Mouse (Mus musculus) bone marrow, adult 2 months (tissue): ENCODE measurements around the gene Ncstn. TPM values are rescaled to one million over a fixed set of nuclear protein-coding genes. Genes with fewer than 3 reads are reported as not detected.

Source experiments
- H3K27ac ChIP-seq: fragments of 200-500 bp; 2 replicates; pipeline ENCODE4 v1.5.1; 2012; ENCODE audit warnings: low read depth, mild to moderate bottlenecking, control low read depth, inconsistent platforms, low read length; ENCODE audit not compliant: control insufficient read depth, poor library complexity, insufficient read depth
- H3K4me1 ChIP-seq: fragments of 200-500 bp; 2 replicates; pipeline ENCODE4 v1.6.1; 2011; ENCODE audit warnings: low read length; ENCODE audit not compliant: control insufficient read depth, insufficient read depth
- H3K4me3 ChIP-seq: fragments of 200-500 bp; replicated peaks from 2 replicates; pipeline ENCODE3; 2011; ENCODE audit warnings: mild to moderate bottlenecking, low read depth, low read length, control low read depth; ENCODE audit not compliant: control insufficient read depth
- CTCF ChIP-seq: fragments of 200-500 bp; IDR thresholded peaks from 2 replicates; pipeline ENCODE4 v1.5.1; 2011; ENCODE audit warnings: low read length, control low read depth; ENCODE audit not compliant: control insufficient read depth, insufficient read depth
- POLR2A ChIP-seq: fragments of 200-500 bp; IDR thresholded peaks from 2 replicates; pipeline ENCODE4 v1.6.1; 2011; ENCODE audit warnings: low read depth, mild to moderate bottlenecking, control low read depth, low read length, borderline replicate concordance; ENCODE audit not compliant: control insufficient read depth
- WGBS: fragments of 180-500 bp; shearing (Covaris S2); methylation state at CpG from one replicate; pipeline ENCODE4 v1.1.7; 2018; 5-methylcytosine and 5-hydroxymethylcytosine counted together
- polyA plus RNA-seq: library from polyadenylated mRNA; stranded (reverse); fragments of >200 nt; gene quantifications from 2 replicates; pipeline ENCODE4 v1.2.4, GENCODE M21; 2011; ENCODE audit warnings: low replicate concordance; ENCODE audit not compliant: missing spikeins, insufficient read depth, insufficient read length

The Ncstn gene
- polyA plus RNA-seq, 1 experiment = 47.9 TPM

DNA sequence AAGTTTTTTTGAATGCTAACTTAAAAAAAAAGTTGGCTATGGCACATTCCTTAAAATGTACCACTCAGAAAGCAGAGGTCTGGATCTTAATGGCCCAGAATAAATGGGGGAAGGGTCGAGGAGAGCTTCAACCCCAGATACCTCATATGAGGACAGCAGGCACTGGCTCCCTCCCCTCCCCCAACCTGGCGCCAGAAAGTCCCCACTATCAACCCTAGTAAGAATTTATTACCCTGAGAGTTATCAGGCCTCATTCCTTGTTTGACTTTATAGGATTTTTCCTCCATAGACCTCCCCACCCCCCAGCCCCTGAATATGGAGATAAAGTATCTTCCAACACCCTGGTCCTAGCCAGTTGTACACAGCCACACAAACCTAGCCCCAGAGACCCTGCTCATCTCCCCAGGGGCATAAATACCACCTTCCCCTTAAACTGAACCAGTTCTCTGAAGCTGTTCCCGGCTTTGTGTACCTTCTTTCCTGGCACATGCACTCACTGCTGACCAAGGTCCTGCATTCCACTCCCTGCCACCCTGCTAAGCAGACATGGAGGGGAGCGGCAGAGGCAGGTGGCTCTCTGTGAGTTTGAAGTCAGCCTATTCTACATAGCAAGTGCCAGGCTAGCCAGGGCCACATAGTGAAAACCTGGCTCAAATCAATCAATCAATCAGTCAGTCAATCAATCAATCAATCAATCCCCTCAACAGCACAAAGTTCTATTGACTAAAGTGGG, 19.1 kb downstream of the Ncstn start:
- 72% methylated on average over 4 of the region's 4 CpGs for WGBS
- TF ChIP-seq CTCF (no peak), POLR2A (no peak)
- Histone ChIP-seq H3K27ac (no peak overlapping the region), H3K4me3 (no peak overlapping the region), H3K4me1 (no peaks in the 10 kb centered on the region)

DNA sequence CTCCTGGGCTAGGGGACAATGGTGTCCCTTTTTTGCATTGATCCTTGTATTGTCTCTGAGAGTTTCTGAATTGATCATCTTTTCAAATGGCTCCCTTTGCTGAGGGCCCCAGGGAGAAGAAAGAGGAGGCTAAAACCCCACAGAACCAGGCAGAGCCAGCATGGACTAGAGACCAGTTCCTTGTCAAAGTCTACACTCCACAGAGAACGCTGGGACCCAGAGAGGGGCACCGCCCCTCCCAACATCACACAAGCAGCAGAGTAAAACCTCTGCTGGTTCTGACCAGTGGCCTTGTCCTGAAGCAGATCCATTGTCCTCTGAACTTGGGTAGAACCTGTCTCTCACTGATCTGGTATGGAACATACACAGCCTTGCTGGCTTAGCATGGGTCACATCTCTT, 20.5 kb downstream of the Ncstn start:
- TF ChIP-seq CTCF (no peak), POLR2A (no peak)
- Histone ChIP-seq H3K27ac (no peak overlapping the region), H3K4me3 (no peak overlapping the region), H3K4me1 (no peaks in the 10 kb centered on the region)
- WGBS = 88% methylated on average over 2 of the region's 2 CpGs

DNA sequence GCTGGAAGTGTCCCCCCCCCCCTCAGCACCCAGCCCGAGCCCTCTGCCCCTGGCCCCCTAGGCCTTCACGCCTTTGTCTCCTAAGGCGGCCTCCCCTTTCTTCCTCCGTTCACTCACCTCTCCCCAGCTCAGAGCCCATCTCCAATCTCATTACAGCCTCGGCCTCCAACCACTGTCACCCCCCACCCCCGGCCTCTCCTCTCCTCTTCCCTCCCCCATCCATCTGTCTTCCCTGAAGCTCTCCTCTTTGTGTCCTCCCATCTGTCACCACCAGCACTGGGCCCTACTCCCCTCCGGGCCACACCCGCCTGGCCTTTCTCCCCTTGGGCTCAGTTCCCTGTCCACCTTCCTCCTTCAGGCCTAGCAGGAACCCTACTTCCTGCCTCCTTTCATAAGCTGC, 21.4 kb downstream of the Ncstn start:
- no peak for TF ChIP-seq CTCF
- no peak for TF ChIP-seq POLR2A
- 75% methylated on average over 8 of the region's 8 CpGs for WGBS
- no peak overlapping the region for H3K4me3 ChIP-seq
- no peaks in the 10 kb centered on the region for H3K4me1 ChIP-seq
- no peak overlapping the region for H3K27ac ChIP-seq

DNA sequence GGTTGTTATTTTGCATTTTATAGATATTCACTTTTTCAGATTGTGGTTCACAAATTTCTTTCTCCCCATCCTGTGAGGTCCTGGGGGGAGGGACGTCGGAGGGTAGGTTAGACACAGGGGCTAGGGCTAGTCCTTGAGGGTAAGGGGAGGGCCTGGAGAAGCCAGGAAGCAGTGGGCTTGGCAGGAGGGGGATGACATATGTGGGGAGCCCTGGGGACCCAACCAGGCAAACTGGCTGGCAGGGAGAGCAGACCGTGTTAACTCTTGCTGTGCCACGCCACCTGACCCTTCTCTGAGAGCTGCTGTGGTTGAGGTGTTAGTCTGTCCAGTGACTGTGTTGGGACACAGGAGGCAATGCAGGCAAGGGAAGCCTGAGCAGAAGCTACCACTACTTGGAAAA, 21.9 kb downstream of the Ncstn start:
- WGBS = 88% methylated on average over 4 of the region's 4 CpGs
- H3K27ac ChIP-seq = no peak overlapping the region
- no peak overlapping the region for H3K4me3 ChIP-seq
- TF ChIP-seq CTCF (no peak), POLR2A (no peak)
- no peaks in the 10 kb centered on the region for H3K4me1 ChIP-seq

DNA sequence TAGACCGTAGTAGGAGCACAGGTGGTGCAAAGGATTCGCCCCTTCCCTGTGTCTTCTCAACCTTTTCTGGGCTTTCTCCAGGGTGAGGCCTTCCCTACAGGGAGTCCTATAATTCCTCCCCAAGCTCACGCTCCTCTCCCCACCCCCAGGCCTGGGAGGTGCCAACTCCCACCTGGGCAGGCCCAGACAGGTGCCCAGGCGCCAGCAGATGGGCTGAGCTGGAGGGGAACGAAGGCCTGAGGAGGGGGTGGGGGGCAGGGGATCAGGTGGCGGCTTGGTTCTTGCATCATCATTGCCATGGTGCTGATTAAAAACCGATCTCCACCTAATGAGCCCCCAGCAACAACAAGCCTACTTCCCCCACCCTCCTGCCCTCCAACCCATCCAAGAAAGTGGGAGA, 23.7 kb downstream of the Ncstn start:
- Histone ChIP-seq H3K4me3 (no peak overlapping the region), H3K4me1 (no peaks in the 10 kb centered on the region), H3K27ac (no peak overlapping the region)
- no peak for TF ChIP-seq POLR2A
- TF ChIP-seq CTCF = no peak
- 73% methylated on average over 7 of the region's 7 CpGs for WGBS

DNA sequence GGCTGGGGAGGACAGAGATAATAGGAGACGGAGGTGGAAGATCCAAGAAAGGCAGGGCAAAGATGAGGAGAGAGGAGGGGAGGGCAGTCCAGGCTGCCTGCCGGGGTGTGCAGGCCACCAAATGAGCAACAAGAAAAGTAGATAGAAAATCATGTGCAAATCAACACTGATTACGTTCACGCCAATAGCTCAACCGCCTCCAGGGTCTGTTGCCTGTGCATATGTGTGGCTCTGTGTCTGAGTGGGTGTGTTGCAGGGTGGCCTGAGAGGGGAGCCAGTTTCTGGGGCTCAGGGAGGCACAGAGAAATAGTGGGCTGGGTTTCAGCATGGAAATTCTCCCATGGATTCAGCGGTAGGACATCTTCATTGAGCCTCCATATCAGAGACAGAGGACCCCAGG, 24.3 kb downstream of the Ncstn start:
- Histone ChIP-seq H3K27ac (no peak overlapping the region), H3K4me1 (no peaks in the 10 kb centered on the region), H3K4me3 (no peak overlapping the region)
- TF ChIP-seq POLR2A (no peak), CTCF (no peak)
- WGBS = 74% methylated on average over 6 of the region's 6 CpGs

DNA sequence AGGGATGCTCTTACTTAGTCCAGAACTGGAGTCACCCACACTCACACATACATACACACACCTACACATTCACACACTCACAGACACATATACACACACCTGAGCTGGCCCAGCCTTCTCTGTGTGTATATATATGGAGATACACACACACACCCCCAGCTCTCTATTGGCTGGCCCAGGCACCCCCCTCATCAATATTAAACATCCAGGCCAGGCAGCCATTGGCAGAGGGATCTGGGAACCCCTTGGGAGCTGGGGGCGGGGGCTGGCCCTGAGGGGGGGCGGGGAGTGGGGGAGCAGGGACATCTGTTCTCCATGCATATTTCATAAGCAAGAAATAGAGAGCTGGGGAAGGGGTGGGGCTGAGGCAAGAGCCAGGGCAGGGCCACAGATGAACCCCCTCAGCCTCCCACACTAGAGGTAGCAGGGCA, 25.1 kb downstream of the Ncstn start, which contains the start of gene Nhlh1:
Gene Nhlh1, minus strand, starts transcription at position 83 of the 431 bp plus-strand sequence.
- TF ChIP-seq CTCF (no peak), POLR2A (no peak)
- 84% methylated on average over 2 of the region's 2 CpGs for WGBS

DNA sequence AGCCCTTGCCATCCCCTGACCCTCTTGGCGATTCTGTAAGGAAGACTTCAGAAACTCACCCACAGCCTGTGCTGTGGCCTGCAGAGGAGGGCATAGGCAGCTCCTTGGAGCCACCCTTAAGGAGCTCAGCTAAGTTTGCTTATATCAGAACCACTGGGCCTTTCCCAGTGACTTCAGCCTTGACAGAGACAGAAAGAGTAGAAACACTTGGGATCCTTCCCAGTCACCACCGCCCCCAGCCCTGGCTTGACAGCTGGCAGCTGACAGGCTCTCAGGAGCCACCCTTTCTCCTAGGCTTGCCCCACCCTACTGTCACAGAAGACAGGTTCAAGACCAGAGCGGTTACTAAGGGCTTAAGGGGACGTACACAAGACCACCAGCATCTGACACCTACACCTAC, 26.3 kb downstream of the Ncstn start:
- H3K4me3 ChIP-seq = no peak overlapping the region
- no peak overlapping the region for H3K27ac ChIP-seq
- no peaks in the 10 kb centered on the region for H3K4me1 ChIP-seq
- TF ChIP-seq CTCF = no peak
- no peak for TF ChIP-seq POLR2A
- WGBS = 77% methylated on average over 4 of the region's 4 CpGs

More for the DNA sequence above, 25.1 kb downstream of the Ncstn start, which contains the start of gene Nhlh1:
- no peak within 1 kb of the TSS for H3K4me3 ChIP-seq
- no peaks in the 10 kb centered on the region for H3K4me1 ChIP-seq
- no peak within 1 kb of the TSS for H3K27ac ChIP-seq
